Mouse (Mus musculus) kidney, adult 2 months (tissue): Measurements from ENCODE around the gene Neb. TPM values are rescaled to one million over a fixed set of nuclear protein-coding genes. Genes with fewer than 3 reads are reported as not detected.

Experiments used
- DNase-seq: peaks from one replicate; pipeline ENCODE4 v3.0.0; 2021
- H3K27ac ChIP-seq: fragments of 200-500 bp; 2 replicates; pipeline ENCODE4 v1.5.1; 2012; ENCODE audit warnings: low read depth, low read length, control low read depth, inconsistent platforms; ENCODE audit not compliant: insufficient read depth
- H3K27me3 ChIP-seq: fragments of 200-500 bp; replicated peaks from 2 replicates; pipeline ENCODE4 v1.6.1; 2012; ENCODE audit warnings: mild to moderate bottlenecking, moderate library complexity, low read length, inconsistent platforms; ENCODE audit not compliant: control insufficient read depth, insufficient read depth
- H3K36me3 ChIP-seq: fragments of 200-500 bp; 2 replicates; pipeline ENCODE4 v1.6.1; 2012; ENCODE audit warnings: mild to moderate bottlenecking, moderate library complexity, low read length, inconsistent platforms; ENCODE audit not compliant: control insufficient read depth, insufficient read depth
- H3K4me1 ChIP-seq: fragments of 200-500 bp; 2 replicates; pipeline ENCODE4 v1.6.1; 2011; ENCODE audit warnings: low read length; ENCODE audit not compliant: control insufficient read depth, insufficient read depth
- H3K4me3 ChIP-seq: fragments of 200-500 bp; 2 replicates; pipeline ENCODE4 v1.5.1; 2011; ENCODE audit warnings: mild to moderate bottlenecking, low read depth, low read length, control low read depth; ENCODE audit not compliant: insufficient read depth
- CTCF ChIP-seq: fragments of 200-500 bp; conservative IDR thresholded peaks from 2 replicates; pipeline ENCODE4 v1.5.1; 2011; ENCODE audit warnings: low read depth, mild to moderate bottlenecking, control low read depth, low read length, moderate library complexity, mixed read lengths; ENCODE audit not compliant: insufficient read depth, insufficient read length
- POLR2A ChIP-seq: fragments of 200-500 bp; IDR thresholded peaks from one replicate; pipeline ENCODE4 v1.6.1; 2011; ENCODE audit warnings: low read depth, low read length, control low read depth
- WGBS: fragments of 180-500 bp; shearing (Covaris S2); methylation state at CpG from one replicate; pipeline ENCODE4 v1.1.7; 2018; 5-methylcytosine and 5-hydroxymethylcytosine counted together
- polyA plus RNA-seq: library from polyadenylated mRNA; depleted of rRNA; stranded (reverse); fragments of >200 nt; gene quantifications from 2 replicates; pipeline ENCODE4 v1.2.3, GENCODE M21; 2012

Neb gene
- polyA plus RNA-seq, 1 experiment, result 5.9 TPM

DNA sequence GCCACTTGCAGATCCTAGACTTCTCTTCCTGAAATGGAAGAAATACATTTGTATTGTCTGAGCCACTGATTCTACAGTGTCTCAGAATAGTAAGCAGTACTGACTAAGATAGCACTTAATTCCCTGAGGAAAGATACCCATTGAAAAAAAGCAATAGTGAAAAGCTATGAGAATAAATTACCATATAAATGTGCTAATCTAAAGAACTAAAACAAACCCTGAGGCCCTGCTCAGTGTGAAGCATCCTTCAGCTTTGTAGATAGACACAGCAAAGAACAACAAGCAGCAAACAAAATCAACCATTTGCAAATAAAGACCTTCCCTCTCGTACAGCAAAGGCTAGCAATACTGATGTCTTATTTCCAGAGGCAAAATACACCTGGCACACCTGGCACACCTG lies 18.6 kb downstream of the Neb start:
- Histone ChIP-seq H3K36me3 (no peaks in the 10 kb centered on the region), H3K4me1 (no peaks in the 10 kb centered on the region), H3K27ac (no peak overlapping the region), H3K4me3 (no peak overlapping the region), H3K27me3 (no peaks in the 10 kb centered on the region)
- TF ChIP-seq POLR2A (no peak), CTCF (no peak)
- DNase-seq, result no peak
- WGBS, result 89% methylated on average over 1 of the region's 1 CpGs

DNA sequence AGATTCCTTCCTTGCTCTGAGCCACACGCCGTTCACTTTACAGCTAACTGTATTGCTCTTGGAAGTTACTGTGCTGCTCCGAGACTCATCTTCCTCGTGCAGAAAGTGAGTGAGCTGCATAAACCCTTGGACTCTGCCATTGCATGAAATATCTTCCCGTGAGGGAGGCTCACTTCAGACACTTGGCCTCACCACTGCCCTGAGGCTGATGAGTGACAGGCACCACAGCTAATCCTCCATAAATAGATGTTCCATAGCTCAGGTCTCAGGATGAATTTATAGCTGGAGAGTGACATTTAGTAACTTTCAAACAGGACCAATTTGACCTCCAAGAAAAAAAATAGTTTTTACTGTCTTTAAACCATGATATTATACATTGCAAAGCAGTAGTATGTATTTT lies 20.1 kb downstream of the Neb start:
- WGBS, result 78% methylated on average over 5 of the region's 5 CpGs

DNA sequence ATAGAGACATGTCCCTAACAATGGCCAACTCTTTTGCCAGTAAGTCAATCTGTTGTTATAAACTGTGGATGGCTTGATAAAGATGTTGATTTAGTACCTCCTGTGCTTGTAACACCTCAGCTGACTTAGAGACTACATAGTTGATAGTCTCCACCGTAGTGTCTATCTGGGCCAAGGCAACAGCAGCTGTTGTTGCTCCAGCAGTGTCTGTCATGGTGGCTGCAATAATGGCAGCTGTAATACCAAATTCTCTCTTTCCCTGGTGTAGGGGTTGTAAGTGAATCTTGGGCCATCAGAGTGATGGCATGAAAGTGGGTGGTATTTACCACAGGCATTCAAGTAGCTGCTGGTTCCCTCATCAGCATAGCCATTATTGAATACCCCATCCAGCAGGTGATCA lies 27.2 kb downstream of the Neb start:
- H3K4me1 ChIP-seq, result no peaks in the 10 kb centered on the region
- no peaks in the 10 kb centered on the region for H3K27me3 ChIP-seq
- TF ChIP-seq CTCF, result no peak
- no peak for TF ChIP-seq POLR2A
- no peaks in the 10 kb centered on the region for H3K36me3 ChIP-seq
- WGBS, result 92% methylated on average over 1 of the region's 1 CpGs
- DNase-seq, result no peak
- no peak overlapping the region for H3K27ac ChIP-seq
- H3K4me3 ChIP-seq, result no peak overlapping the region

More for the DNA sequence above, 20.1 kb downstream of the Neb start:
- no peaks in the 10 kb centered on the region for H3K27me3 ChIP-seq
- no peak for TF ChIP-seq POLR2A
- no peak for TF ChIP-seq CTCF
- no peaks in the 10 kb centered on the region for H3K4me1 ChIP-seq
- no peak overlapping the region for H3K27ac ChIP-seq
- no peaks in the 10 kb centered on the region for H3K36me3 ChIP-seq
- no peak overlapping the region for H3K4me3 ChIP-seq
- DNase-seq, result no peak

DNA sequence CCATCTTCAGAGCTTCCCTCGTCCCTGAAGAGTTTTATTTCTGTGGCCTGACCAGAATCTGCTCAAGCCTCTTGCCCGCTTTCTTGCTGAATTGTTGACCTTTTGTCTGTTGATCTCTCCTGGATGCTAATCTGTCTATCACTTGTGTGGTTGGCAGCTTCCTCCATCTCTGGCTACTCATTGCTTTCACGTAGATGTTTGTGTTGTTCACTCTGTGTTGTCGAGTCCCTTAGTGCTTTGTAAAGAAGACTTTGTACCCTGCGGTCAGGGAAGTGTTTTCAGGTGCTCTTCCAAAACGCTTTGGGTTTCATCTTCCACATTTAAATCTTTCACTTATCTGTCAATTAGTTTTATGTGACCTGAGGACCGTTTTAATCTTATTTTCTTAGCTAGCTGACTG lies 37.3 kb downstream of the Neb start:
- Histone ChIP-seq H3K36me3 (no peaks in the 10 kb centered on the region), H3K27me3 (no peaks in the 10 kb centered on the region), H3K4me3 (no peak overlapping the region), H3K4me1 (no peaks in the 10 kb centered on the region), H3K27ac (no peak overlapping the region)
- TF ChIP-seq POLR2A, result no peak
- no peak for TF ChIP-seq CTCF
- DNase-seq, result no peak
- WGBS, result 62% methylated on average over 7 of the region's 7 CpGs

DNA sequence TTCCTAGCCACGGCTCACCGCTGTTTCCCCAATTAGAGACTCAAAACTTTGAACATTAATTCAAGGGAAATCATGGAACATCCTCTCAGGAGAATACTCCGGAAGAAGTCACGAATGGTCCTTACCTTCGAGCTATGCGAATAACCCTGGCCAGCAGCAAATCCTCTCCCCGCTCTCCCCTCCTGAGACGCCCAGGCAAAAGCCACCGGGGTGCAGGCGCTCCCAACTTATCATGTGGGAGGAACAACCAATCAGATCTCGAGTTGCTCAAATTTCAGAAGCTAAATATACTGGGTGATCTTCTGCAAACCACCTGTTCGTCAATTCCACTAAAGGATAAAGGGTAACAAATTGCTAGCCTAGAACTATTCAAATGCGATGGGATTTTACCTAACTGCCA lies 42.7 kb downstream of the Neb start:
- WGBS, result 83% methylated on average over 13 of the region's 13 CpGs

DNA sequence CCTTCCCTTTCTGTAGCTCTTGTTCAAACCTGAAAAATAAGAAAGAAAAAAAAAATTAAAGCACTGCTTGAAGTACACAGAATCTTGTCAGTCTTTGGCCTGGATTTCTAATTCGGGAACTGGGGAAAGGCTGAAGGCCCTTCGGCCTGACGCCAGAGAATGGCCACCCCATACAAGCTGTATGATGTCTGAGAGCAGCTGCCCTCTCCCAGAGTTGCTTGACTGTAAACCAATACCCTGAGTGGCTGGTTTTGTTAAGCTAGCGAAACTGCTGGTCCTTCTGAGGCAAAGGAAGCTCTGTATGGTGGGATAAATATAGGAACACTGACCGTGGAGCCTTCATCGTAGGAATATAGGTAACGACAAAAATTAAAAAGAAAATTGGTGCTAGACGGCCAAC lies 43.2 kb downstream of the Neb start:
- no peak overlapping the region for H3K4me3 ChIP-seq
- H3K36me3 ChIP-seq, result no peaks in the 10 kb centered on the region
- WGBS, result 70% methylated on average over 8 of the region's 8 CpGs
- H3K27me3 ChIP-seq, result no peaks in the 10 kb centered on the region
- TF ChIP-seq POLR2A, result no peak
- TF ChIP-seq CTCF, result no peak
- no peaks in the 10 kb centered on the region; the same call in 1 of the 2 replicates for H3K4me1 ChIP-seq
- no peak overlapping the region for H3K27ac ChIP-seq
- no peak for DNase-seq

More for the DNA sequence above, 42.7 kb downstream of the Neb start:
- no peak for TF ChIP-seq POLR2A
- TF ChIP-seq CTCF, result no peak
- DNase-seq, result no peak
- H3K4me1 ChIP-seq, result no peaks in the 10 kb centered on the region; the same call in 1 of the 2 replicates
- H3K36me3 ChIP-seq, result no peaks in the 10 kb centered on the region
- no peaks in the 10 kb centered on the region for H3K27me3 ChIP-seq
- H3K27ac ChIP-seq, result no peak overlapping the region
- H3K4me3 ChIP-seq, result no peak overlapping the region

DNA sequence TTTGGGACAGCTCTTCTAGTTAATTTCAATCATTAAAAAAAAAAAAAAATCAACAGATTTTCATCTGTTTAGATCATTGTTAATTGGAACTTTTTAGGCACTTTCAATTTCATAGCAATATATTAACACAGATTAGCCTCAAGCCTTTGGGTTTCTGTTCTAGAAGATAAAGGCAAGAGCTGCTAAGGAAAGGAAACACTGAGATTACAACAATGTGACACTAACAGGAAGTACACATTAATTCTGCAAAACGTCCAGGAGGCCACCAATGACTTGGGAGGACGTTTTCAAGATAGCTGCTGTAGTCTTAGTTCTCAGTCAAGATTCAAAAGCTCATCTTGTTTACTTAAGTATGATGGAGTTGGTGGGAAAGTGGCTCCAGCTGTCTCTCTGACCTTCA lies 44.7 kb downstream of the Neb start:
- Histone ChIP-seq H3K4me3 (no peak overlapping the region), H3K27ac (no peak overlapping the region), H3K4me1 (no peaks in the 10 kb centered on the region; the same call in 1 of the 2 replicates), H3K27me3 (no peaks in the 10 kb centered on the region), H3K36me3 (no peaks in the 10 kb centered on the region)
- TF ChIP-seq CTCF, result no peak
- no peak for TF ChIP-seq POLR2A
- 31% methylated on average over 2 of the region's 2 CpGs for WGBS
- no peak for DNase-seq

DNA sequence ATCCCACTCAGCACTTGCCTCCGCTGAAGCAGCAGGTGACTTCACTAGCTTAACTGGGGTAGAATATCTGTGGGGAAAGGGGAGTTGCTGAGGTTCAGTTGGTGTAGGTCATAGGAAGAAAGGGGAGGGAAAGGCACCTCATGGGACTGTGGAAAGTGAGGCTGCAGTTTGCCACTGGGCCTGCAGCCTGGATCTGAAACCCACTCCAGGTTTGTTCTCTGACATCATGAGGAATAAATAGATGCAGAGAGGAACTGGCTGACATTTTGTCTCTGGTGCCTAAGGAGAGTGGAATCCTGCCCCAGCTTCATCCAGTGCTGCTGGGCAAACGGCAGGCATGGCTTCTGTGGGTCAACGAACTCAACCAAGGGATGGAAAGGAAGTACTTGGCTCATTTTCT lies 46.5 kb downstream of the Neb start:
- Histone ChIP-seq H3K4me3 (no peak overlapping the region), H3K27me3 (no peaks in the 10 kb centered on the region), H3K27ac (no peak overlapping the region), H3K36me3 (no peaks in the 10 kb centered on the region), H3K4me1 (no peaks in the 10 kb centered on the region; the same call in 1 of the 2 replicates)
- no peak for TF ChIP-seq CTCF
- no peak for TF ChIP-seq POLR2A
- 71% methylated on average over 3 of the region's 3 CpGs for WGBS
- DNase-seq, result no peak
